Mouse (Mus musculus): ENCODE measurements at regions not wholly inside any gene's neighbourhood (a gene's known extent, or its start where the extent isn't known, plus 50 kb on each side); places are given as distances from the start of the nearest gene placed in this dataset.

GRCm38 (mm10) chr3:21218936-21219335 is 852.0 kb upstream of the Agtr1b start:
- WGBS, result 91% methylated on average over 1 of the region's 1 CpGs
- ATAC-seq (ENCODE audit: low read depth), result no peak
- H3K4me3 ChIP-seq (ENCODE audit: low read depth, low read length), result no peak overlapping the region
- H3K4me1 ChIP-seq (ENCODE audit: control insufficient read depth, insufficient read depth, low read length), result no peaks in the 10 kb centered on the region
- H3K4me2 ChIP-seq (ENCODE audit: low read depth, low read length), result no peak overlapping the region
- H3K27ac ChIP-seq (ENCODE audit: low read depth, low read length), result no peak overlapping the region
- H3K36me3 ChIP-seq (ENCODE audit: control insufficient read depth, insufficient read depth, low read length), result no peaks in the 10 kb centered on the region
- H3K27me3 ChIP-seq (ENCODE audit: control insufficient read depth, insufficient read depth, low read length), result no peaks in the 10 kb centered on the region
- no peak overlapping the region for H3K9ac ChIP-seq (replicated peaks; ENCODE audit: low read depth, low read length)
- no peaks in the 10 kb centered on the region for H3K9me3 ChIP-seq (ENCODE audit: control insufficient read depth, low read length)

GRCm38 (mm10) chr3:21241184-21241583 is 835.3 kb upstream of the Tbl1xr1 start:
- Histone ChIP-seq H3K9ac (replicated peaks; ENCODE audit: low read depth, low read length) (no peak overlapping the region), H3K9me3 (ENCODE audit: control insufficient read depth, low read length) (no peaks in the 10 kb centered on the region), H3K4me3 (ENCODE audit: low read depth, low read length) (no peak overlapping the region), H3K27ac (ENCODE audit: low read depth, low read length) (no peak overlapping the region), H3K4me1 (ENCODE audit: control insufficient read depth, insufficient read depth, low read length) (no peaks in the 10 kb centered on the region), H3K4me2 (ENCODE audit: low read depth, low read length) (no peak overlapping the region), H3K36me3 (ENCODE audit: control insufficient read depth, insufficient read depth, low read length) (no peaks in the 10 kb centered on the region), H3K27me3 (ENCODE audit: control insufficient read depth, insufficient read depth, low read length) (no peaks in the 10 kb centered on the region)
- ATAC-seq (ENCODE audit: low read depth), result no peak
- WGBS, result 88% methylated on average over 2 of the region's 2 CpGs

- Histone ChIP-seq H3K4me3 (ENCODE audit: low read depth, low read length) (no peak overlapping the region), H3K27me3 (ENCODE audit: control insufficient read depth, insufficient read depth, low read length) (no peaks in the 10 kb centered on the region), H3K9ac (replicated peaks; ENCODE audit: low read depth, low read length) (no peak overlapping the region), H3K4me1 (ENCODE audit: control insufficient read depth, insufficient read depth, low read length) (no peaks in the 10 kb centered on the region), H3K27ac (ENCODE audit: low read depth, low read length) (no peak overlapping the region), H3K36me3 (ENCODE audit: control insufficient read depth, insufficient read depth, low read length) (no peaks in the 10 kb centered on the region), H3K9me3 (ENCODE audit: control insufficient read depth, low read length) (no peaks in the 10 kb centered on the region), H3K4me2 (ENCODE audit: low read depth, low read length) (no peak overlapping the region)
- no peak for ATAC-seq (ENCODE audit: low read depth)
- 100% methylated on average over 1 of the region's 1 CpGs for WGBS
Observed at GRCm38 (mm10) chr3:21256129-21256760, 820.2 kb upstream of the Tbl1xr1 start.

GRCm38 (mm10) chr3:21263317-21263716 is 813.1 kb upstream of the Tbl1xr1 start:
- H3K4me3 ChIP-seq (ENCODE audit: low read depth, low read length), result no peak overlapping the region
- WGBS, result 93% methylated on average over 2 of the region's 2 CpGs
- ATAC-seq (ENCODE audit: low read depth), result no peak

GRCm38 (mm10) chr3:21265491-21265890 is 811.0 kb upstream of the Tbl1xr1 start:
- Histone ChIP-seq H3K36me3 (ENCODE audit: control insufficient read depth, insufficient read depth, low read length) (no peaks in the 10 kb centered on the region), H3K9me3 (ENCODE audit: control insufficient read depth, low read length) (no peaks in the 10 kb centered on the region), H3K9ac (replicated peaks; ENCODE audit: low read depth, low read length) (no peak overlapping the region), H3K4me1 (ENCODE audit: control insufficient read depth, insufficient read depth, low read length) (no peaks in the 10 kb centered on the region), H3K27ac (ENCODE audit: low read depth, low read length) (no peak overlapping the region), H3K27me3 (ENCODE audit: control insufficient read depth, insufficient read depth, low read length) (no peaks in the 10 kb centered on the region), H3K4me2 (ENCODE audit: low read depth, low read length) (no peak overlapping the region), H3K4me3 (ENCODE audit: low read depth, low read length) (no peak overlapping the region)
- WGBS, result 81% methylated on average over 2 of the region's 2 CpGs
- no peak for ATAC-seq (ENCODE audit: low read depth)

More at GRCm38 (mm10) chr3:21263317-21263716, 813.1 kb upstream of the Tbl1xr1 start:
- Histone ChIP-seq H3K27me3 (ENCODE audit: control insufficient read depth, insufficient read depth, low read length) (no peaks in the 10 kb centered on the region), H3K4me2 (ENCODE audit: low read depth, low read length) (no peak overlapping the region), H3K36me3 (ENCODE audit: control insufficient read depth, insufficient read depth, low read length) (no peaks in the 10 kb centered on the region), H3K9ac (replicated peaks; ENCODE audit: low read depth, low read length) (no peak overlapping the region), H3K4me1 (ENCODE audit: control insufficient read depth, insufficient read depth, low read length) (no peaks in the 10 kb centered on the region), H3K9me3 (ENCODE audit: control insufficient read depth, low read length) (no peaks in the 10 kb centered on the region), H3K27ac (ENCODE audit: low read depth, low read length) (no peak overlapping the region)

GRCm38 (mm10) chr3:21268429-21269129 is 807.9 kb upstream of the Tbl1xr1 start:
- Histone ChIP-seq H3K4me2 (ENCODE audit: low read depth, low read length) (no peak overlapping the region), H3K36me3 (ENCODE audit: control insufficient read depth, insufficient read depth, low read length) (no peaks in the 10 kb centered on the region), H3K9me3 (ENCODE audit: control insufficient read depth, low read length) (no peaks in the 10 kb centered on the region), H3K9ac (replicated peaks; ENCODE audit: low read depth, low read length) (no peak overlapping the region), H3K27ac (ENCODE audit: low read depth, low read length) (no peak overlapping the region), H3K27me3 (ENCODE audit: control insufficient read depth, insufficient read depth, low read length) (no peaks in the 10 kb centered on the region), H3K4me3 (ENCODE audit: low read depth, low read length) (no peak overlapping the region), H3K4me1 (ENCODE audit: control insufficient read depth, insufficient read depth, low read length) (no peaks in the 10 kb centered on the region)
- ATAC-seq (ENCODE audit: low read depth), result no peak
- 85% methylated on average over 7 of the region's 7 CpGs for WGBS

GRCm38 (mm10) chr3:21269130-21269440 is 807.4 kb upstream of the Tbl1xr1 start:
- Histone ChIP-seq H3K4me1 (ENCODE audit: control insufficient read depth, insufficient read depth, low read length) (no peaks in the 10 kb centered on the region), H3K9ac (replicated peaks; ENCODE audit: low read depth, low read length) (no peak overlapping the region), H3K27ac (ENCODE audit: low read depth, low read length) (no peak overlapping the region), H3K9me3 (ENCODE audit: control insufficient read depth, low read length) (no peaks in the 10 kb centered on the region), H3K27me3 (ENCODE audit: control insufficient read depth, insufficient read depth, low read length) (no peaks in the 10 kb centered on the region), H3K36me3 (ENCODE audit: control insufficient read depth, insufficient read depth, low read length) (no peaks in the 10 kb centered on the region), H3K4me3 (ENCODE audit: low read depth, low read length) (no peak overlapping the region), H3K4me2 (ENCODE audit: low read depth, low read length) (no peak overlapping the region)
- WGBS, result 90% methylated on average over 2 of the region's 2 CpGs
- ATAC-seq (ENCODE audit: low read depth), result no peak

GRCm38 (mm10) chr3:21270788-21271187 is 805.7 kb upstream of the Tbl1xr1 start:
- Histone ChIP-seq H3K9ac (replicated peaks; ENCODE audit: low read depth, low read length) (no peak overlapping the region), H3K27ac (ENCODE audit: low read depth, low read length) (no peak overlapping the region), H3K4me1 (ENCODE audit: control insufficient read depth, insufficient read depth, low read length) (no peaks in the 10 kb centered on the region), H3K27me3 (ENCODE audit: control insufficient read depth, insufficient read depth, low read length) (no peaks in the 10 kb centered on the region), H3K4me3 (ENCODE audit: low read depth, low read length) (no peak overlapping the region), H3K9me3 (ENCODE audit: control insufficient read depth, low read length) (no peaks in the 10 kb centered on the region), H3K36me3 (ENCODE audit: control insufficient read depth, insufficient read depth, low read length) (no peaks in the 10 kb centered on the region), H3K4me2 (ENCODE audit: low read depth, low read length) (no peak overlapping the region)
- no peak for ATAC-seq (ENCODE audit: low read depth)
- WGBS, result 93% methylated on average over 3 of the region's 3 CpGs

GRCm38 (mm10) chr3:21272219-21272618 is 804.2 kb upstream of the Tbl1xr1 start:
- Histone ChIP-seq H3K9me3 (ENCODE audit: control insufficient read depth, low read length) (no peaks in the 10 kb centered on the region), H3K4me3 (ENCODE audit: low read depth, low read length) (no peak overlapping the region), H3K4me1 (ENCODE audit: control insufficient read depth, insufficient read depth, low read length) (no peaks in the 10 kb centered on the region), H3K36me3 (ENCODE audit: control insufficient read depth, insufficient read depth, low read length) (no peaks in the 10 kb centered on the region), H3K4me2 (ENCODE audit: low read depth, low read length) (no peak overlapping the region), H3K27ac (ENCODE audit: low read depth, low read length) (no peak overlapping the region), H3K9ac (replicated peaks; ENCODE audit: low read depth, low read length) (no peak overlapping the region), H3K27me3 (ENCODE audit: control insufficient read depth, insufficient read depth, low read length) (no peaks in the 10 kb centered on the region)
- ATAC-seq (ENCODE audit: low read depth), result no peak
- 92% methylated on average over 4 of the region's 4 CpGs for WGBS

Data from neural tube, embryonic 14.5 days (tissue).